Mouse (Mus musculus) kidney, adult 2 months (tissue): ENCODE results near the gene Eif2ak1.

Experiments
- CTCF ChIP-seq: fragments of 200-500 bp; conservative IDR thresholded peaks from 2 replicates; pipeline ENCODE4 v1.5.1; 2011; ENCODE audit warnings: low read depth, mild to moderate bottlenecking, control low read depth, low read length, moderate library complexity, mixed read lengths; ENCODE audit not compliant: insufficient read depth, insufficient read length
- POLR2A ChIP-seq: fragments of 200-500 bp; IDR thresholded peaks from one replicate; pipeline ENCODE4 v1.6.1; 2011; ENCODE audit warnings: low read depth, low read length, control low read depth

- TF ChIP-seq POLR2A (no peak), CTCF (no peak)
Measured at GRCm38 (mm10) chr5:143933414-143933813, 115.8 kb downstream of the Eif2ak1 start.
